Mouse (Mus musculus): Measurements from ENCODE around the gene Cracr2a.
"Not testable (repeated sequence)": the region's sequence is repeated elsewhere in the genome, so short reads cannot be mapped to it uniquely, and the experiment has no call there.

Cracr2a gene

GRCm38 (mm10) chr6:127561231-127562020 lies at the start of gene Cracr2a:
Gene Cracr2a (plus strand): TSS chr6:127561338.
- DNase-seq (ENCODE audit: low spot score), result peak; percentile 82

GRCm38 (mm10) chr6:127513776-127514175 lies 47.4 kb upstream of the Cracr2a start:
- not testable (repeated sequence) for DNase-seq (ENCODE audit: low spot score)

- DNase-seq (ENCODE audit: low spot score), result no peak
Measured at GRCm38 (mm10) chr6:127521176-127521575, 40.0 kb upstream of the Cracr2a start.

- DNase-seq (ENCODE audit: low spot score), result no peak
Measured at GRCm38 (mm10) chr6:127522326-127522725, 38.8 kb upstream of the Cracr2a start.

- DNase-seq (ENCODE audit: low spot score), result peak; percentile 84
Measured at GRCm38 (mm10) chr6:127524442-127524841, 36.7 kb upstream of the Cracr2a start.

GRCm38 (mm10) chr6:127528625-127529024 lies 32.5 kb upstream of the Cracr2a start:
- no peak for DNase-seq (ENCODE audit: low spot score)

- no peak for DNase-seq (ENCODE audit: low spot score)
Measured at GRCm38 (mm10) chr6:127529451-127529850, 31.7 kb upstream of the Cracr2a start.

GRCm38 (mm10) chr6:127530206-127530605 lies 30.9 kb upstream of the Cracr2a start:
- no peak for DNase-seq (ENCODE audit: low spot score)

- no peak for DNase-seq (ENCODE audit: low spot score)
Measured at GRCm38 (mm10) chr6:127531412-127532205, 29.5 kb upstream of the Cracr2a start.

- DNase-seq (ENCODE audit: low spot score), result no peak
Measured at GRCm38 (mm10) chr6:127532304-127532703, 28.8 kb upstream of the Cracr2a start.

- DNase-seq (ENCODE audit: low spot score), result no peak
Measured at GRCm38 (mm10) chr6:127533766-127534165, 27.4 kb upstream of the Cracr2a start.

- DNase-seq (ENCODE audit: low spot score), result no peak
Measured at GRCm38 (mm10) chr6:127537035-127537434, 24.1 kb upstream of the Cracr2a start.

- DNase-seq (ENCODE audit: low spot score), result no peak
Measured at GRCm38 (mm10) chr6:127538118-127538517, 23.0 kb upstream of the Cracr2a start.

GRCm38 (mm10) chr6:127539226-127539625 lies 21.9 kb upstream of the Cracr2a start:
- no peak for DNase-seq (ENCODE audit: low spot score)

GRCm38 (mm10) chr6:127539659-127540058 lies 21.5 kb upstream of the Cracr2a start:
- DNase-seq (ENCODE audit: low spot score), result no peak

GRCm38 (mm10) chr6:127540517-127540916 lies 20.6 kb upstream of the Cracr2a start:
- no peak for DNase-seq (ENCODE audit: low spot score)

GRCm38 (mm10) chr6:127541617-127542374 lies 19.3 kb upstream of the Cracr2a start:
- peak; percentile 89 for DNase-seq (ENCODE audit: low spot score)

GRCm38 (mm10) chr6:127546676-127547075 lies 14.5 kb upstream of the Cracr2a start:
- no peak for DNase-seq (ENCODE audit: low spot score)

GRCm38 (mm10) chr6:127552940-127553339 lies 8.2 kb upstream of the Cracr2a start:
- DNase-seq (ENCODE audit: low spot score), result no peak

GRCm38 (mm10) chr6:127555553-127555952 lies 5.6 kb upstream of the Cracr2a start:
- no peak for DNase-seq (ENCODE audit: low spot score)

GRCm38 (mm10) chr6:127560872-127561230 lies 287 bp upstream of the Cracr2a start:
- DNase-seq (ENCODE audit: low spot score), result no peak

GRCm38 (mm10) chr6:127563511-127563910 lies 2.4 kb downstream of the Cracr2a start:
- no peak for DNase-seq (ENCODE audit: low spot score)

All from retina, embryonic 14.5 days (tissue).